Mouse (Mus musculus) stomach, embryonic 14.5 days (tissue): ENCODE data around the gene Tomm22. TPM values are rescaled to one million over a fixed set of nuclear protein-coding genes. Genes with fewer than 3 reads are reported as not detected.
"Not testable (repeated sequence)": the region's sequence is repeated elsewhere in the genome, so short reads cannot be mapped to it uniquely, and the experiment has no call there.

Source experiments
- ATAC-seq: fragments of 200-750 bp; cut with Nextera tagmentation; 2 replicates; pipeline ENCODE4 v1.8.0; 2017; ENCODE audit warnings: low read depth, moderate TSS enrichment; ENCODE audit not compliant: insufficient number of reproducible peaks, insufficient read depth, low FRiP score
- H3K27ac ChIP-seq: fragments of 300-500 bp; sonication (generic); 2 replicates; pipeline ENCODE4 v1.5.1; 2014; ENCODE audit warnings: mild to moderate bottlenecking, low read length, moderate library complexity, mixed read lengths
- H3K27me3 ChIP-seq: fragments of 300-500 bp; sonication (generic); 2 replicates; pipeline ENCODE4 v1.6.1; 2014; ENCODE audit warnings: low read length, control low read depth, mixed read lengths; ENCODE audit not compliant: control insufficient read depth, insufficient read depth
- H3K36me3 ChIP-seq: fragments of 300-500 bp; sonication (generic); 2 replicates; pipeline ENCODE4 v1.6.1; 2014; ENCODE audit warnings: mild to moderate bottlenecking, control low read depth, low read length, moderate library complexity, mixed read lengths; ENCODE audit not compliant: control insufficient read depth, insufficient read depth
- H3K4me1 ChIP-seq: fragments of 300-500 bp; sonication (generic); 2 replicates; pipeline ENCODE4 v1.6.1; 2014; ENCODE audit warnings: low read length, control low read depth, mixed read lengths; ENCODE audit not compliant: control insufficient read depth, insufficient read depth
- H3K4me2 ChIP-seq: fragments of 300-500 bp; sonication (generic); replicated peaks from 2 replicates; pipeline ENCODE4 v1.6.1; 2014; ENCODE audit warnings: low read depth, low read length, control low read depth
- H3K4me3 ChIP-seq: fragments of 300-500 bp; sonication (generic); 2 replicates; pipeline ENCODE4 v1.5.1; 2014; ENCODE audit warnings: low read depth, low read length, control low read depth
- H3K9ac ChIP-seq: fragments of 300-500 bp; sonication (generic); replicated peaks from 2 replicates; pipeline ENCODE4 v1.6.1; 2014; ENCODE audit warnings: low read depth, mild to moderate bottlenecking, control low read depth, low read length, moderate library complexity, mixed read lengths
- H3K9me3 ChIP-seq: fragments of 300-500 bp; sonication (generic); 2 replicates; pipeline ENCODE4 v1.6.1; 2016; ENCODE audit warnings: low read depth, low read length, control low read depth; ENCODE audit not compliant: control insufficient read depth
- WGBS: fragments of 180-500 bp; shearing (Covaris S2); extraction: QIAGEN DNeasy Blood & Tissue Kit; methylation state at CpG from one replicate; pipeline ENCODE4 v1.1.7; 2014; 5-methylcytosine and 5-hydroxymethylcytosine counted together
- polyA plus RNA-seq: library from polyadenylated mRNA; unstranded; fragments of >200 nt; fragmentation: Nextera tagmentation; extraction: Ambion mirVana; gene quantifications from 2 replicates; pipeline ENCODE4 v1.2.1, GENCODE M21; 2014

Tomm22 gene
- polyA plus RNA-seq, 1 experiment from 2014 or later, result 236 TPM

DNA sequence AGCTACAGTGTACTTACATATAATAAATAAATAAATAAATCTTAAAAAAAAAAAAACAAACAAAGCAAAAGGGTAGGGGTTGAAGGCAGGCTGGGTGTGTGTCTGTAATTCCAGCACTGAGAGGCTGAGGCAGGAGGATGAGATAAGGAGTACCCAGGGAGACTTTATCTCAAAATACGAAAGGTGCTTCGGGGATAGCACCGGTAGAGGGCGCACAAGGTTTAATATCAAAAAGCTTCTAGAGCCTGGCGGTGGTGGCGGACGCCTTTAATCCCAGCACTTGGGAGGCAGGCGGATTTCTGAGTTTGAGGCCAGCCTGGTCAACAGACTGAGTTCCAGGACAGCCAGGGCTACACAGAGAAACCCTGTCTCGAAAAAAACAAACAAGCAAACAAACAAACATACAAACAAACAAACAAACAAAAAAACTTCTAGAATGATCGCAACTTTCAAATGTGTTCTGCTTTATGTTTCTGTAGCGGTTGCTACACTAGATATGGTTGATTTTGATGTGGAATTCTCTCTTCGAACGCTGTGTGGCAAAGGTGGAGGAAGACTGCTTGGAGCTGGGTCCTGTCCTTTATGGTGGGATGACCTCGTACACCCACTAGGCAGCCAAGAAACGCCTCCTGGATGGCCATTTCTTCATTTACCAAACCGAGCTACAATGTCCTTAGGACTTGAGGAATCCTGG lies 12.7 kb upstream of the Tomm22 start:
- 3% methylated on average over 16 of the region's 16 CpGs for WGBS

DNA sequence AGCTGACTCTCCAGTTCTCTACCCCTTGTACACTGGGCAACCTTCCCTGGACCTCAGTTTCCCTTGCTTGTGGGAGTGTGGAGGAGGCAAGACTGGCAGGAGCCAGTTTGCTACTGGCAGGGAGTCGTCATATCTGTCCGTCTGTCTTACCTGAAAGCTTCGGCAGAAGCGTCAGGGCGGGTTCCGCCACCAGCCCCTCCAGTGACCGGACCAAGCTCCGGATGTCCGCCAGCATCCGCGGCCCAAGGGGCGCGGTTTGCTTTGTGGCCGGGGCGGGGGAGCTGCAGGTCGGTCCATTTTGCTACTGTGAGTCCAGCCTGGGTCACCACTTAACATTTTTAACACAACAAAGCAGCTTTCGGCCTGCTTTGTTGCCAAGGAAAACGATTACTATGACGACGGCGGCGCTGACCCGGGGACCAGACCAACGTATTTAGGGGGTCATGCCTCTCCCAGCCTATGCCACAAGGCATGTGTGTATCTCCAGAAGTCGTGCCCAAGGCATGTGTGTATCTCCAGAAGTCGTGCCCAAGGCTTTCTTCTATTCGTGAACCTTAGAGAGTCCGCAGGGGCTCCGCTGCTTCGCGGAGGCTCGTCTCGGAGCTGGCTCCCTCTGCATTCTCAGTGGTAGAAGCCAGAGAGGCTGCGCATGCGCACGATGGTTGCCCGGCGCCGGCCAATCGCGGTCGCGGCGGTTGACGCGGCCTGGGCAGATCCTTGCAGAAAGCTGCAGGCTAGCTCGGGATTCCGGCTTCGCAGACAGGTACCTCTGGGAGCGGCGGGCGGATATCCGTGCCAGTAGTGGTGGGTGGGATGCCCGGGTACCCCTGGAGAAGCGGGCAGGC lies 11.9 kb upstream of the Tomm22 start, which contains the start of the genes Fam227a and Cby1:
Gene Fam227a (minus strand): TSS at position 426 of the 845 bp plus-strand sequence.
Gene Cby1 (plus strand): TSS at position 669 of the 845 bp plus-strand sequence.
- Histone ChIP-seq H3K27me3 (no peaks in the 10 kb centered on the region), H3K9ac (peak within 1 kb of the TSS; percentile 74), H3K4me2 (peak within 1 kb of the TSS; percentile 95), H3K4me3 (peak within 1 kb of the TSS; percentile 79), H3K9me3 (no peaks in the 10 kb centered on the region), H3K27ac (peak within 1 kb of the TSS; percentile 89), H3K4me1 (peaks cover 9% of the 10 kb centered on the region; the same call in 1 of the 2 replicates), H3K36me3 (no peaks in the 10 kb centered on the region; the same call in 1 of the 2 replicates)
- ATAC-seq, result peak; percentile 85
- under 1% methylated on average over 55 of the region's 55 CpGs for WGBS

More for the DNA sequence above, 12.7 kb upstream of the Tomm22 start:
- ATAC-seq, result no peak
- H3K27me3 ChIP-seq, result no peaks in the 10 kb centered on the region
- peaks cover 9% of the 10 kb centered on the region; the same call in 1 of the 2 replicates for H3K4me1 ChIP-seq
- H3K4me2 ChIP-seq, result peak overlapping the region; percentile 95
- no peaks in the 10 kb centered on the region for H3K9me3 ChIP-seq
- H3K4me3 ChIP-seq, result peak overlapping the region; percentile 79
- H3K36me3 ChIP-seq, result no peaks in the 10 kb centered on the region; the same call in 1 of the 2 replicates
- peak overlapping the region; percentile 89 for H3K27ac ChIP-seq
- H3K9ac ChIP-seq, result peak overlapping the region; percentile 74

DNA sequence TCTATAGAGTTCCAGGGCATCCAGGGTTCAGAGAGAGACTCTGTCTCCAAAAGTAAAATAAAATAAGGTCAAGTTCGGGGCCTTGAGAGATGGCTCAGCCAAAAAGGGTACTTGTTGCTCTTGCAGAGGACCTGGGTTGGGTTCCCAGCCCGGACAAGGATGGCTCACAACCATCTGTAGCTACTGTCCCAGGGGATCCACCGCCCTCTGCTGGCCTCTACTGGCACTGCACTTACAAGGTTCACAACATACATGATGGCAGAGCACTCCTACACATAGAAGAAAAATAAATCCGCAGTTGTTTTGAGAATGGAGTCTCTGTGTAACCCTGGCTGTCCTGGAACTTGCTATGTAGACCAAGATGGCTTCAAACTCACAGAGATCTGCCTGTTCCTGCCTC lies 8.8 kb upstream of the Tomm22 start:
- Histone ChIP-seq H3K4me2 (no peak overlapping the region), H3K4me3 (no peak overlapping the region), H3K4me1 (peaks cover 9% of the 10 kb centered on the region; the same call in 1 of the 2 replicates), H3K27me3 (no peaks in the 10 kb centered on the region), H3K9me3 (no peaks in the 10 kb centered on the region), H3K36me3 (peaks cover 6% of the 10 kb centered on the region), H3K9ac (no peak overlapping the region), H3K27ac (no peak overlapping the region)
- 70% methylated on average over 4 of the region's 4 CpGs for WGBS
- no peak for ATAC-seq

DNA sequence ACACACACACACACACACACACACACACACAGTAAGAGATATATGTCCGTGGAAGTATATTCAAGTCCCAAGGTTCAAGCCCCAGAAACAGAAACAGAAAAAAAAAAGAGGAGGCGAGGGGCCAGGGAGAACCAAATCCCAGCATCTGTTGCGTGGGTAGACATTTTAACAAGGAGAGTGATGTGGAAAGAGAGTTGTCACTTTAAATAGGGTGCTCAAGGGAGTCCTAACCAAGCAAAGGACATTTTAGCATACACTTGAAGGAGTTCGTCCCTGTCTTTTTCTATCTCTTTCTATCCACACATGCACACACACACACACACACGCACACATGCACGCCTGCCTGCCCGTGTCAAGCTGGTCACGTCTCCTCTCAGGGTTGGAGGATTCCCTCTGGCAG lies 6.0 kb upstream of the Tomm22 start:
- Histone ChIP-seq H3K9ac (no peak overlapping the region), H3K36me3 (peaks cover 12% of the 10 kb centered on the region), H3K27ac (no peak overlapping the region), H3K4me2 (no peak overlapping the region), H3K4me1 (peaks cover 3% of the 10 kb centered on the region; the same call in 1 of the 2 replicates), H3K4me3 (no peak overlapping the region), H3K9me3 (no peaks in the 10 kb centered on the region), H3K27me3 (no peaks in the 10 kb centered on the region)
- ATAC-seq, result no peak
- WGBS, result 87% methylated on average over 8 of the region's 8 CpGs

DNA sequence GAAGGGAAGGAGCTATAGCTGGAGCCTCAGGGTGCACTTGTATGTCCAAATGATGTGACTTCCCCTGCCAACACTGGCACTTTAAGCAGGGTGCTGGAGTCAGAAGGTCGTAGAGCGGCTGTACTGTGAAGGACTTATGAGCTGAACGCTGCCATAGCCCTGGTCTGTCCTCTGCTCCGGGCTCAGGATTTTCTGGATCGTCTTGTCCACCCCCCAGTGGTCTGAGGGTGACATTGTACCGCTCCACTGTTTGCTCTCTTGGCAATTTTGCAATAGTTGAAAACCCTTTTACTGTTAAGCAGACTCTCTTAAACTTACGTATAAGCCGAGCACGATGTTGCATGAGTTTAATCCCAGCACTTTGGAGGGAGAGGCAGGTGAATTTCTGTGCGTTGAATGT lies 1.5 kb upstream of the Tomm22 start:
- 71% methylated on average over 10 of the region's 10 CpGs for WGBS
- Histone ChIP-seq H3K27ac (no peak overlapping the region), H3K4me1 (peaks cover 6% of the 10 kb centered on the region; the same call in 1 of the 2 replicates), H3K4me3 (no peak overlapping the region), H3K36me3 (peaks cover 26% of the 10 kb centered on the region), H3K9ac (no peak overlapping the region), H3K9me3 (no peaks in the 10 kb centered on the region), H3K4me2 (no peak overlapping the region), H3K27me3 (no peaks in the 10 kb centered on the region)
- no peak for ATAC-seq

DNA sequence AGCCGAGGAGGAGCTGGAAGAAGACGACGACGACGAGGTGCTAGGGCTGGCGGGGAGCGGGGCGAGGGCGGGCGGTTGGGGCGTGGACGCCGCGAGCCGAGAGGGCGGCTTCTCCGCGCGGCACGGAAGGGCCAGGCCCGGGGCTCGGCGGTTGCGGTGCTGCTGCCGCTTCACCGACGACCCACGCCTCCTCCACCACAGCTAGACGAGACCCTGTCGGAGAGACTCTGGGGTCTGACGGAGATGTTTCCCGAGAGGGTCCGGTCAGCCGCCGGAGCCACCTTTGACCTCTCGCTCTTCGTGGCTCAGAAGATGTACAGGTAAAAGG lies 275 bp downstream of the Tomm22 start:
- peak; percentile 36; the same call in 1 of the 2 replicates for ATAC-seq
- peaks cover 37% of the 10 kb centered on the region for H3K36me3 ChIP-seq
- no peaks in the 10 kb centered on the region for H3K27me3 ChIP-seq
- under 1% methylated on average over 37 of the region's 37 CpGs for WGBS
- H3K4me2 ChIP-seq, result peak overlapping the region; percentile 52
- peaks cover 6% of the 10 kb centered on the region; the same call in 1 of the 2 replicates for H3K4me1 ChIP-seq
- no peaks in the 10 kb centered on the region for H3K9me3 ChIP-seq
- H3K4me3 ChIP-seq, result peak overlapping the region; percentile 98
- no peak overlapping the region for H3K27ac ChIP-seq
- H3K9ac ChIP-seq, result peak overlapping the region; percentile 77

DNA sequence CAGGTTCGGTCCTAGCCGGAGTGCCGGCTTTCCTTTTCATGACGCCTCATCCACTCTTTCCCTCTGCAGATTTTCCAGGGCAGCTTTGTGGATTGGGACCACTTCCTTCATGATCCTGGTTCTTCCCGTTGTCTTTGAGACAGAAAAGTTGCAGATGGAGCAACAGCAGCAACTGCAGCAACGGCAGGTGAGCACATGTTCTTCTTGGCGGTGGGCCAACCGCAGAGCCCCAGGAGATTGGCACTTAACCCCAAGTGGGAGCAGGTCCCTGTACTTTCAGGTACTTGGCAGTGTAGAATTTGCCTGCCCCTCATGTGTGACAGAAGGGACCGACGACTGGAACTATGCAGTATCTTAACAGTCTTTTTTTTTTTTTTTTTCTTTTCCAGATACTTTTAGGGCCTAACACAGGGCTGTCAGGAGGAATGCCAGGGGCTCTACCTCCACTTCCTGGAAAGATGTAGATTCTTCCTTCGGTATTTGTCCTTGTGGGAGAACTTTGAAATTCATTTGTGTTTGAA lies 1.2 kb downstream of the Tomm22 start:
- Histone ChIP-seq H3K36me3 (peaks cover 43% of the 10 kb centered on the region), H3K4me3 (peak overlapping the region; percentile 98), H3K4me2 (peak overlapping the region; percentile 52)
- WGBS, result 82% methylated on average over 11 of the region's 11 CpGs
- not testable (repeated sequence) for ATAC-seq, H3K27ac ChIP-seq, H3K4me1 ChIP-seq, H3K9me3 ChIP-seq, H3K27me3 ChIP-seq, H3K9ac ChIP-seq

DNA sequence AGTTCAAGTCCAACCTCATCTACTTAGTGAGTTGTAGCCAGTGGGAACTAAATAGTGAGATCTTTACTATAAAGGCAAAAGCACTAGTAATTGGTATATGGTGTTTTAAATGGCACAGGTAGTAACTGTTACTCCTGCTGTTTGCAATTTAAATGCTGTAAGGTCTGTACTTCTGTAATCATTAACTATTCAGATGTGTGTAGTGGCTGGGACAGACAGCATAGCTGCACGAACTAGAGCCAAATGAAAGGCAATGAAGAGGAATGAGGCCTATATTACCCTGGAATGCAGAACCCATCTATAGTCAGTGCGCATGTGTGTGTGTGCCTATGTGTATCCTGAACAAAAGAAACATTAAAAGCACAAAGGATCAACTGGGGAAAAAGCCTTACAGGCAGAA lies 7.3 kb downstream of the Tomm22 start:
- no peaks in the 10 kb centered on the region for H3K27me3 ChIP-seq
- no peak overlapping the region for H3K9ac ChIP-seq
- 0 out of 2 replicates have a peak, but pooled peaks cover 1% of the 10 kb centered on the region for H3K4me1 ChIP-seq
- no peak for ATAC-seq
- no peak overlapping the region for H3K4me2 ChIP-seq
- WGBS, result 77% methylated on average over 2 of the region's 2 CpGs
- no peak overlapping the region for H3K27ac ChIP-seq
- peaks cover 39% of the 10 kb centered on the region for H3K36me3 ChIP-seq
- H3K9me3 ChIP-seq, result no peaks in the 10 kb centered on the region
- H3K4me3 ChIP-seq, result no peak overlapping the region
